Mouse (Mus musculus): ENCODE results near the gene Tmem223. TPM values are rescaled to one million over a fixed set of nuclear protein-coding genes. Genes with fewer than 3 reads are reported as not detected.

Tmem223 gene
- polyA plus RNA-seq, 1 experiment from 2014 or later: 232 TPM

GRCm38 (mm10) chr19:8803879-8804660 is 33.3 kb downstream of the Tmem223 start:
- peaks cover 42% of the 10 kb centered on the region for H3K36me3 ChIP-seq (ENCODE audit: control insufficient read depth, insufficient read depth, low read length)
- no peaks in the 10 kb centered on the region for H3K27me3 ChIP-seq (ENCODE audit: control insufficient read depth, insufficient read depth, low read length)
- no peak overlapping the region for H3K9ac ChIP-seq (ENCODE audit: low read depth, low read length)
- no peak overlapping the region for H3K4me3 ChIP-seq (ENCODE audit: low read length)
- no peaks in the 10 kb centered on the region for H3K9me3 ChIP-seq (ENCODE audit: control insufficient read depth, low read length)
- H3K4me1 ChIP-seq (ENCODE audit: control insufficient read depth, insufficient read depth, low read length): peaks cover 15% of the 10 kb centered on the region; the same call in 1 of the 2 replicates
- 92% methylated on average over 11 of the region's 11 CpGs for WGBS
- no peak for ATAC-seq (ENCODE audit: low FRiP score, low TSS enrichment)
- H3K4me2 ChIP-seq (replicated peaks; ENCODE audit: low read depth, low read length): no peak overlapping the region
- no peak overlapping the region for H3K27ac ChIP-seq (ENCODE audit: low read depth, low read length)

- 95% methylated on average over 5 of the region's 5 CpGs for WGBS
- peaks cover 67% of the 10 kb centered on the region for H3K36me3 ChIP-seq (ENCODE audit: control insufficient read depth, insufficient read depth, low read length)
- H3K4me2 ChIP-seq (replicated peaks; ENCODE audit: low read depth, low read length): no peak overlapping the region
- peaks cover 12% of the 10 kb centered on the region; the same call in 1 of the 2 replicates for H3K4me1 ChIP-seq (ENCODE audit: control insufficient read depth, insufficient read depth, low read length)
- H3K27me3 ChIP-seq (ENCODE audit: control insufficient read depth, insufficient read depth, low read length): no peaks in the 10 kb centered on the region
- H3K27ac ChIP-seq (ENCODE audit: low read depth, low read length): no peak overlapping the region
- H3K9me3 ChIP-seq (ENCODE audit: control insufficient read depth, low read length): no peaks in the 10 kb centered on the region
- no peak overlapping the region for H3K9ac ChIP-seq (ENCODE audit: low read depth, low read length)
- no peak overlapping the region for H3K4me3 ChIP-seq (ENCODE audit: low read length)
- no peak for ATAC-seq (ENCODE audit: low FRiP score, low TSS enrichment)
Measured at GRCm38 (mm10) chr19:8806810-8807209, 36.0 kb downstream of the Tmem223 start.

DNA sequence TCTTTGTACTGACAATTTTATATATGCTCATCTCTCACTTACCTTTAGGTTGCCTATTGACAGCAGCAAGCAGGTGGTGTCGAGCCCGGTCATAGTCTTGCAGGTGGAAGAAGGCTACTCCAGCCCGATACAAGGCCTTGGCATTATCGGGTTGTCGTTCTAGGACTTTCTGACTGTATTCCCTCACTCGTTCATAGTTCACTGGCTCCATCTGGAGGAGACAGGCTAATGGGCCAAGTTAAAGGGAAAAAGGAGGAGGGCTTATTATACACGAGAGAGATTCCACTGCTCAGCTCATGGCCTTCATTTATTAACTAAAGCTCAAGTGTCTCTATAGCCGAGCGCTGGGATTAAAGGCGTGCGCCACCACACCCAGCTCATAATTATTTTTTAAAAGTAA is 45.0 kb downstream of the Tmem223 start:
- peaks cover 56% of the 10 kb centered on the region for H3K36me3 ChIP-seq (ENCODE audit: control insufficient read depth, insufficient read depth, low read length)
- H3K27me3 ChIP-seq (ENCODE audit: control insufficient read depth, insufficient read depth, low read length): no peaks in the 10 kb centered on the region
- H3K4me2 ChIP-seq (replicated peaks; ENCODE audit: low read depth, low read length): no peak overlapping the region
- H3K4me1 ChIP-seq (ENCODE audit: control insufficient read depth, insufficient read depth, low read length): peaks cover 17% of the 10 kb centered on the region
- ATAC-seq (ENCODE audit: low FRiP score, low TSS enrichment): no peak
- H3K27ac ChIP-seq (ENCODE audit: low read depth, low read length): no peak overlapping the region
- 0 out of 2 replicates have a peak overlapping the region, but pooled peaks have one; percentile 2 for H3K4me3 ChIP-seq (ENCODE audit: low read length)
- WGBS: 66% methylated on average over 11 of the region's 11 CpGs
- H3K9ac ChIP-seq (ENCODE audit: low read depth, low read length): no peak overlapping the region
- no peaks in the 10 kb centered on the region for H3K9me3 ChIP-seq (ENCODE audit: control insufficient read depth, low read length)

DNA sequence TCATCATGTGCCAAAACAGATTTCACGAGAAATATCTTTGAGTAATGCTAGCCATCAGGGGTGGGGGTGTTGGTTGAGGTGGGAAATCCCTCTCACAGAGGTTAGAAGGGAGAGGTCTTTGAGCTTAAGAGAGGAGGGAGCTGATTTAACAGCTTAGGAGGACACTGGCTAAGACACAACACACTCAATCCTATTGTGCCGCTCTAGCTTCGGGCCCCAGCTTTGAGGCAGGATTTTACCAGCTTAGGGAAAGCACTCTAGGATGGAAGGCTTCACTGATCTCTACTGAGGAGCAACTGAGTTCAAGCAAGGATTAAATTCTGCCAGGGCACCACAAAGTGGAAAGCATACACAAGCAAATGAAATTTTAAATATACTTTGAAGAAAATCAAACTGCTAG is 46.2 kb downstream of the Tmem223 start:
- WGBS: 83% methylated on average over 3 of the region's 3 CpGs
- no peak for ATAC-seq (ENCODE audit: low FRiP score, low TSS enrichment)
- Histone ChIP-seq H3K27me3 (ENCODE audit: control insufficient read depth, insufficient read depth, low read length) (no peaks in the 10 kb centered on the region), H3K4me1 (ENCODE audit: control insufficient read depth, insufficient read depth, low read length) (peaks cover 20% of the 10 kb centered on the region), H3K9ac (ENCODE audit: low read depth, low read length) (peak overlapping the region; percentile 7), H3K4me2 (replicated peaks; ENCODE audit: low read depth, low read length) (peak overlapping the region; percentile 85; the same call in 1 of the 2 replicates), H3K9me3 (ENCODE audit: control insufficient read depth, low read length) (no peaks in the 10 kb centered on the region), H3K4me3 (ENCODE audit: low read length) (peak overlapping the region; percentile 1; the same call in 1 of the 2 replicates), H3K36me3 (ENCODE audit: control insufficient read depth, insufficient read depth, low read length) (peaks cover 45% of the 10 kb centered on the region), H3K27ac (ENCODE audit: low read depth, low read length) (no peak overlapping the region)

GRCm38 (mm10) chr19:8818301-8818798 is 47.6 kb downstream of the Tmem223 start:
- peaks cover 42% of the 10 kb centered on the region for H3K36me3 ChIP-seq (ENCODE audit: control insufficient read depth, insufficient read depth, low read length)
- peak overlapping the region; percentile 73 for H3K9ac ChIP-seq (ENCODE audit: low read depth, low read length)
- 21% methylated on average over 14 of the region's 14 CpGs for WGBS
- peak overlapping the region; percentile 85 for H3K4me2 ChIP-seq (replicated peaks; ENCODE audit: low read depth, low read length)
- no peak for ATAC-seq (ENCODE audit: low FRiP score, low TSS enrichment)
- peaks cover 32% of the 10 kb centered on the region for H3K4me1 ChIP-seq (ENCODE audit: control insufficient read depth, insufficient read depth, low read length)
- H3K9me3 ChIP-seq (ENCODE audit: control insufficient read depth, low read length): no peaks in the 10 kb centered on the region
- peak overlapping the region; percentile 100 for H3K4me3 ChIP-seq (ENCODE audit: low read length)
- H3K27me3 ChIP-seq (ENCODE audit: control insufficient read depth, insufficient read depth, low read length): no peaks in the 10 kb centered on the region
- peak overlapping the region; percentile 96 for H3K27ac ChIP-seq (ENCODE audit: low read depth, low read length)

DNA sequence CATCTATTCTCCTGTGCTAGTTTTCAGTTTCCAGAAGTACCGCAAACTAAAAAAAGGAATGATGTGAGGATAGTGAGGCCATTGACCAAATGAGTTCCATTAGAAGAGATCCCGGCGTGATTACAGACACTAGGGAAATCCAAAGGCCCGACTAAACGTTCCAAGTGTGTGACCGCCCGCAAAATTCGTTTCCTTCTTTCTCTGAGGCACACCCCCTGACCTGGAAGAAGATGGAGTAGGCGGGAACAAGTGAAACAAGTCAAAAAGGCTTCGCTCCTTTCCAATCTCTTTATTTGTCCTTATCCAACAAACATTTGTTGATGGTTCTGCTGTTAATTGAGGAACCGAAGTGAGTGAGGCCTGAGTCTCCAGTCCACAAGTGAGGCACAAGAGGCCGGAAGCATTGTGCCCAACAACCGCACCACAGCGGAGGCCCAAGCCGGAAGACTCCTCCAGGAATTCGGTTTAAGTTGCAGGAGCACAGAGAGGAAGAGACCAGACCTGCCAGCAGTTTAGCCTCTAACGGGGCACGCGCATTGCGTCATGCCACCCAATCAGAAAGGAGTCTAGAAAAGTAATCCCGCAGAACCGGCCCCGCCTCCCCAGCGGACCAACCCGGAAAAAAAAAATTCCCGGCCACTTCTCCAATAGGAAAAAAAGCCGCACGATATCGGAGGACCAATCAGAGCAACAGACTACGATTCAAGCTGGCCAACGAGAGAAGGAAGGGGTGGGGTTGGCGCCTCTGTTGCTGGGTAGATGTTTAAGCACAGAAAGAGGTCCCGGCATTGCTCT is 48.2 kb downstream of the Tmem223 start, which contains the start of gene Ttc9c:
TSS of gene Ttc9c (minus strand) at position 533 of the 795 bp plus-strand sequence.
- Histone ChIP-seq H3K36me3 (ENCODE audit: control insufficient read depth, insufficient read depth, low read length) (peaks cover 43% of the 10 kb centered on the region), H3K4me2 (replicated peaks; ENCODE audit: low read depth, low read length) (peak within 1 kb of the TSS; percentile 85), H3K9ac (ENCODE audit: low read depth, low read length) (peak within 1 kb of the TSS; percentile 99), H3K9me3 (ENCODE audit: control insufficient read depth, low read length) (no peaks in the 10 kb centered on the region), H3K4me3 (ENCODE audit: low read length) (peak within 1 kb of the TSS; percentile 100), H3K4me1 (ENCODE audit: control insufficient read depth, insufficient read depth, low read length) (peaks cover 32% of the 10 kb centered on the region), H3K27ac (ENCODE audit: low read depth, low read length) (peak within 1 kb of the TSS; percentile 100), H3K27me3 (ENCODE audit: control insufficient read depth, insufficient read depth, low read length) (no peaks in the 10 kb centered on the region)
- WGBS: under 1% methylated on average over 33 of the region's 33 CpGs
- peak; percentile 94 for ATAC-seq (ENCODE audit: low FRiP score, low TSS enrichment)

DNA sequence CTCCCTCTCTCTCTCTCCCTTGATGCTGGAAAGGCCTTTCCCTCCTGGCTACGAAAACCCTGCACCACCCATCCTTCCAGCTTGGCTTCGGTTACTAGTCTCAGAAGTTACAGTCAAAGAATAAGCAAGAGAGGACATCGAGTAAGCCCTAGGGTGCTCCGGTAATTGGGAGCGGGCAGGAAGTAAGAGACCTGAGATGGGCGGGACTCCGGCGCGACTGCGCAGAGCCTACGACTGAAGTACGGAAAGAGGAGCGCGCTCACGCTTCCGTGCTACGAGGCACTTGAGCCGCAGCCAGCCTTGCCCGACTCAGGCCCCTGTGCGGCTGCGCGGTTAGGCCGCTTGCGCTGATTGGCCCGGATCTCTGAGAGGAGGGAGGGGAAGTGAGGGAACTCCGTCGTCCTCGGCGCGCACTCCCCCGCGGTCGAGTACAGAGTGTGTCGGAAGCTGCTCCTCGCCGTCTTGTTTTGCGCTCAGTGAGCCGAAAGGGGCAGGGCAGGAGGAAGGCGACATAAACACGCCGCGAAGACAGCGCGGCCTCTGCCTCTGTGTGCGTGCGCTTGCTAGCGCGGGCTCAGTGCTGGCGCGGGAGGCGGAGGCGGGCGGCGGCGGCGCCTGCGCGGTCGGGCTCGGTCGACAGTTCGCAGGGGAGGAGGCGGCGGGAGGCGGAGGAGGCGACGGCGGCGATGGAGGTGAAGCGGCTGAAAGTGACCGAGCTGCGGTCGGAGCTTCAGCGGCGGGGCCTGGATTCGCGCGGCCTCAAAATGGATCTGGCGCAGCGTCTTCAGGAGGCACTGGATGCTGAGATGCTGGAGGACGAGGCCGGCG is 49.0 kb downstream of the Tmem223 start, which contains the start of gene Hnrnpul2:
TSS of gene Hnrnpul2 (plus strand) at position 415 of the 828 bp plus-strand sequence.
- peak within 1 kb of the TSS; percentile 100 for H3K27ac ChIP-seq (ENCODE audit: low read depth, low read length)
- H3K36me3 ChIP-seq (ENCODE audit: control insufficient read depth, insufficient read depth, low read length): peaks cover 44% of the 10 kb centered on the region
- no peaks in the 10 kb centered on the region for H3K27me3 ChIP-seq (ENCODE audit: control insufficient read depth, insufficient read depth, low read length)
- no peaks in the 10 kb centered on the region for H3K9me3 ChIP-seq (ENCODE audit: control insufficient read depth, low read length)
- H3K4me1 ChIP-seq (ENCODE audit: control insufficient read depth, insufficient read depth, low read length): peaks cover 32% of the 10 kb centered on the region
- peak within 1 kb of the TSS; percentile 99 for H3K9ac ChIP-seq (ENCODE audit: low read depth, low read length)
- H3K4me3 ChIP-seq (ENCODE audit: low read length): peak within 1 kb of the TSS; percentile 100
- ATAC-seq (ENCODE audit: low FRiP score, low TSS enrichment): peak; percentile 95
- H3K4me2 ChIP-seq (replicated peaks; ENCODE audit: low read depth, low read length): peak within 1 kb of the TSS; percentile 85
- under 1% methylated on average over 82 of the region's 83 CpGs for WGBS

DNA sequence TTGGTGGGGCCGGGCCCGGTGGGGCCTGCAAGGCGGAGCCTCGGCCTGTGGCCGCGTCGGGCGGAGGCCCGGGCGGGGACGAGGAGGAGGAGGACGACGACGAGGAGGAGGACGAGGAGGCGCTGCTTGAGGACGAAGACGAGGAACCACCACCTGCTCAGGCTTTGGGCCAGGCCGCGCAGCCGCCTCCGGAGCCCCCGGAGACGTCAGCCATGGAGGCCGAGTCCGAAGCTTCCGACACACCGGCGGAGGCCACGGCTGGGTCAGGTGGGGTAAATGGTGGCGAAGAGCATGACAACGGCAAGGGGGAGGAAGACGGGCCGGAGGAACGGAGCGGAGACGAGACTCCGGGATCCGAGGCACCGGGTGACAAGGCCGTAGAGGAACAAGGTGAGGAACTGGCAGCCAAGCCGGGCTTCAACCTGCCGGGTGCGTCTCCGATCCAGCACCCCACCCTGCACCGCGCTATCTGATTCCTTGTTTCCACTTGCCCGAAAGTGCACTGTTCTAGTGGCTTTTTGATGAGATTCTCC is 49.7 kb downstream of the Tmem223 start:
- Histone ChIP-seq H3K4me1 (ENCODE audit: control insufficient read depth, insufficient read depth, low read length) (peaks cover 32% of the 10 kb centered on the region), H3K4me2 (replicated peaks; ENCODE audit: low read depth, low read length) (peak overlapping the region; percentile 76), H3K9me3 (ENCODE audit: control insufficient read depth, low read length) (no peaks in the 10 kb centered on the region), H3K27me3 (ENCODE audit: control insufficient read depth, insufficient read depth, low read length) (no peaks in the 10 kb centered on the region), H3K27ac (ENCODE audit: low read depth, low read length) (peak overlapping the region; percentile 100), H3K9ac (ENCODE audit: low read depth, low read length) (peak overlapping the region; percentile 99), H3K4me3 (ENCODE audit: low read length) (peak overlapping the region; percentile 100), H3K36me3 (ENCODE audit: control insufficient read depth, insufficient read depth, low read length) (peaks cover 44% of the 10 kb centered on the region)
- WGBS: under 1% methylated on average over 48 of the region's 48 CpGs
- peak; percentile 21 for ATAC-seq (ENCODE audit: low FRiP score, low TSS enrichment)
